Mouse (Mus musculus) hindbrain, embryonic 15.5 days (tissue): ENCODE measurements around the gene Inpp4b. TPM values are rescaled to one million over a fixed set of nuclear protein-coding genes. Genes with fewer than 3 reads are reported as not detected.
A peak's percentile ranks its signal among the peaks of the same experiment; 100 is the strongest.

Experiments
- ATAC-seq: fragments of 200-750 bp; cut with Nextera tagmentation; 2 replicates; pipeline ENCODE4 v1.8.0; 2017; ENCODE audit warnings: low read depth, moderate number of reproducible peaks, moderate TSS enrichment; ENCODE audit not compliant: low FRiP score
- H3K27ac ChIP-seq: fragments of 300-500 bp; sonication (generic); replicated peaks from 2 replicates; pipeline ENCODE4 v1.5.1; 2015; ENCODE audit warnings: mild to moderate bottlenecking, inconsistent platforms
- H3K27me3 ChIP-seq: fragments of 300-500 bp; sonication (generic); 2 replicates; pipeline ENCODE4 v1.6.1; 2015; ENCODE audit warnings: control low read depth, inconsistent platforms
- H3K36me3 ChIP-seq: fragments of 300-500 bp; sonication (generic); 2 replicates; pipeline ENCODE4 v1.6.1; 2015; ENCODE audit warnings: control low read depth, inconsistent platforms
- H3K4me1 ChIP-seq: fragments of 300-500 bp; sonication (generic); replicated peaks from 2 replicates; pipeline ENCODE4 v1.6.1; 2015; ENCODE audit warnings: control low read depth, inconsistent platforms
- H3K4me2 ChIP-seq: fragments of 300-500 bp; sonication (generic); 2 replicates; pipeline ENCODE4 v1.6.1; 2015; ENCODE audit warnings: moderate library complexity, mild to moderate bottlenecking, inconsistent platforms
- H3K4me3 ChIP-seq: fragments of 300-500 bp; sonication (generic); 2 replicates; pipeline ENCODE4 v1.5.1; 2015; ENCODE audit warnings: mild to moderate bottlenecking, inconsistent platforms
- H3K9ac ChIP-seq: fragments of 300-500 bp; sonication (generic); 2 replicates; pipeline ENCODE4 v1.6.1; 2015; ENCODE audit warnings: inconsistent platforms
- H3K9me3 ChIP-seq: fragments of 300-500 bp; sonication (generic); 2 replicates; pipeline ENCODE4 v1.6.1; 2016; ENCODE audit warnings: control low read depth, inconsistent platforms
- WGBS: fragments of 180-500 bp; shearing (Covaris S2); methylation state at CpG from one replicate; pipeline ENCODE4 v1.1.7; 2015; 5-methylcytosine and 5-hydroxymethylcytosine counted together
- polyA plus RNA-seq: library from polyadenylated mRNA; unstranded; fragments of >200 nt; fragmentation: Nextera tagmentation; extraction: Ambion mirVana; gene quantifications from 2 replicates; pipeline ENCODE4 v1.2.1, GENCODE M21; 2015

Gene Inpp4b
- polyA plus RNA-seq, 1 experiment from 2014 or later = 9.0 TPM

DNA sequence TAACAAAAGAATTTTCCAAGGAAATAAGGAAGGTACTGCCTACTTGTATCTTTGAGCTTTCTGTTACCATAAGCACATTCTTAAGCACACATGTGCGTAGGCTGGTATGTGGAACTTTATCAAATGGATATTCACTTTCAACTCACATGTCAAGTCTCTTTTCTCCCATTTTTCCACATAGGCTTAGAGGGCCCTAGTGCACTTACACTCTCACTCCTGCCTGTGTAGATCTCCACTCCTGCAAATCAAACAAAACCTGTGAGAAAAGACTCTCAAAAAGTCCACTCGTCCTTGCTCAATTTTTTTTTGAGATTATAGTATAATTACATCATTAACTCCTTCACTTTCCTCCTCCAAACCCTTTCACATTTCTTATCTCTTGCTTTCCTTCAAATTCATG, 522.0 kb downstream of the Inpp4b start:
- Histone ChIP-seq H3K9me3 (no peaks in the 10 kb centered on the region), H3K9ac (no peak overlapping the region), H3K36me3 (no peaks in the 10 kb centered on the region), H3K4me3 (no peak overlapping the region), H3K4me2 (no peak overlapping the region), H3K27ac (no peak overlapping the region), H3K27me3 (no peaks in the 10 kb centered on the region), H3K4me1 (no peaks in the 10 kb centered on the region)
- WGBS = 89% methylated on average over 2 of the region's 2 CpGs
- no peak for ATAC-seq

DNA sequence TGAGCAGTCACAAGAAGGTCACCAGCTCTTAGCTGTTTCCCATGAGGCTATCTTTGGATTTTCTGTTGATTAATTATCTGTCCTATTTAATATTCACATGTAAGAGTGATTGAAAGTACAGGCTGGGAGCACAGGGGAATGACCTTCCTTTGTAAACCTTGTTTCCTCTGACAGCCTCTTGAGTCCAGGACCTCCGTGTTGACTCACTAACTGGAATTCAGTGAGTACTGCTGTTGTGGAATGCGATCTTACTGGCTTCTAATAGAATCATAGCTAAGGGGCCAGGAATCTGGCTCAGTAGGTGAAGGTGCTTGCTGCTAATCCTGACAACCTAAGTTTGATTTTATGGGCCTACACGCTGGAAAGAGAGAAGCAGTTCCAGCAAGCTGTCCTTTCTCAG, 523.3 kb downstream of the Inpp4b start:
- Histone ChIP-seq H3K4me1 (no peaks in the 10 kb centered on the region), H3K9me3 (no peaks in the 10 kb centered on the region), H3K36me3 (no peaks in the 10 kb centered on the region), H3K27me3 (no peaks in the 10 kb centered on the region), H3K27ac (no peak overlapping the region), H3K4me3 (no peak overlapping the region), H3K4me2 (no peak overlapping the region), H3K9ac (no peak overlapping the region)
- no peak for ATAC-seq
- 73% methylated on average over 3 of the region's 3 CpGs for WGBS

DNA sequence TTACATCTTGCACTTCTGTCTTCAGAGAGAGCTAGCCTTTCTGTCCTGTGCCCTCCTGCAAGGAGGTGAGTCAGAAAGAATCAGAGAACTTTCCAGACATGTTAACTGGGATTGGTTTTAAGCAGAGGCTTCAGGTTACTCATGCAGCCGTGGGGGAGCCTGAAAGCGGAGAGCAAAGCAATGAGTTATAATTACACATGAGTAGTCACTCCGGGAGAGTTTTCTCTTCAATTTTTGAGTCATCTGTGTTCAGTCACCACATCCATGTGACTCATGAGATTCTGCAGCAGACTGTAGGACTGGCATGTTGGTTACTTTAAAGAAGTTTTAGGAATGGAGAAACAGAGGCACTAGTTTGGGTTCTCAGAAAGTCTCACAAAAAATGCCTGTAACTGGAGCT, 524.7 kb downstream of the Inpp4b start:
- ATAC-seq = no peak
- H3K9me3 ChIP-seq = no peaks in the 10 kb centered on the region
- H3K27me3 ChIP-seq = no peaks in the 10 kb centered on the region
- 79% methylated on average over 3 of the region's 3 CpGs for WGBS
- no peak overlapping the region for H3K4me2 ChIP-seq
- no peaks in the 10 kb centered on the region for H3K36me3 ChIP-seq
- no peak overlapping the region for H3K4me3 ChIP-seq
- H3K27ac ChIP-seq = no peak overlapping the region
- H3K4me1 ChIP-seq = no peaks in the 10 kb centered on the region
- H3K9ac ChIP-seq = no peak overlapping the region

DNA sequence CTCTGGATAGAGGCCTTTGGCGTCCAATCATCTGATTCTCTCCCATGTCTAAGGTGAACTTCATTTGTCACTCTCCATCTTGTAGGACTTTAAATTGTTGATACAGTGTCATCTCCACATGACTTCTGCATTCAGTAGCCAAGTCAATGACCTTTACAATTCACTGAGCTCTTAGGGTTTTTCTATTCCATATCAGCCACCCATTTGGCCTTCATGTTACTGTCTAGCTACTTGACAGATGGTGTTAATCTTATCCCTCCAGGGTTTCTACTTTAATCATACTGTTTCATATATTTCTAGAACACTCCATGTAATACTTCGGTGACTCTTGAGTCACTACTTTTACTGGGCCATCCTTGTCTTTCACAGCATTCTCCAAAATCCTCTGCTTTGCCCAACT, 528.1 kb downstream of the Inpp4b start:
- Histone ChIP-seq H3K9ac (no peak overlapping the region), H3K4me3 (no peak overlapping the region), H3K4me2 (no peak overlapping the region), H3K27me3 (no peaks in the 10 kb centered on the region), H3K9me3 (no peaks in the 10 kb centered on the region), H3K4me1 (no peaks in the 10 kb centered on the region), H3K27ac (no peak overlapping the region), H3K36me3 (no peaks in the 10 kb centered on the region)
- WGBS = 83% methylated on average over 2 of the region's 2 CpGs
- no peak for ATAC-seq

DNA sequence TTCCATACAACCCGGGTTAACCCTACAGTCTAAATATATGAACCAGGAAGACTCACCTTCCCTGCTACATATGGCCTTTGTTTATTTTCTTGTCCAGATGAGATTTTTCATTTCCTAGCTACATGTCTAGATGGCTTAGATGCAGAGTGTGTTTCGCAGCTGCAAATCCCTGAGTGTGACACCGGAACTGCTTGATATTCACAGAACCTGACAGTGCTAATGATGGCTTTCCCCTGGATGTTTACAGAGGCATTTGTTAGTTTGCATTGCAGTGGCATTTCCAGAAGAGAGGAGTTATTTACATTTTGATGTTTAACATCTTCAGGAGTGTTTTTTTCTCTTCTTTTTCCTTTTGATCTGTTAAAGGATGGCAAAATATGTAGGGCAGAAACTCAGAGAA, 537.7 kb downstream of the Inpp4b start:
- no peak overlapping the region for H3K27ac ChIP-seq
- no peak overlapping the region for H3K9ac ChIP-seq
- H3K36me3 ChIP-seq = no peaks in the 10 kb centered on the region
- H3K27me3 ChIP-seq = no peaks in the 10 kb centered on the region
- H3K4me1 ChIP-seq = no peaks in the 10 kb centered on the region
- no peak overlapping the region for H3K4me3 ChIP-seq
- 68% methylated on average over 3 of the region's 3 CpGs for WGBS
- H3K4me2 ChIP-seq = no peak overlapping the region
- H3K9me3 ChIP-seq = no peaks in the 10 kb centered on the region
- no peak for ATAC-seq

GRCm38 (mm10) chr8:81884195-81884594, 541.8 kb downstream of the Inpp4b start:
- Histone ChIP-seq H3K4me2 (no peak overlapping the region), H3K27me3 (no peaks in the 10 kb centered on the region)

GRCm38 (mm10) chr8:81888843-81889242, 546.5 kb downstream of the Inpp4b start:
- no peak for ATAC-seq
- no peak overlapping the region for H3K4me3 ChIP-seq
- no peak overlapping the region for H3K4me2 ChIP-seq
- no peaks in the 10 kb centered on the region for H3K36me3 ChIP-seq
- H3K9ac ChIP-seq = no peak overlapping the region
- no peaks in the 10 kb centered on the region for H3K9me3 ChIP-seq
- H3K27me3 ChIP-seq = no peaks in the 10 kb centered on the region
- H3K27ac ChIP-seq = no peak overlapping the region
- H3K4me1 ChIP-seq = no peaks in the 10 kb centered on the region

More at GRCm38 (mm10) chr8:81884195-81884594, 541.8 kb downstream of the Inpp4b start:
- WGBS = 67% methylated on average over 5 of the region's 5 CpGs
- Histone ChIP-seq H3K4me1 (no peaks in the 10 kb centered on the region), H3K9me3 (no peaks in the 10 kb centered on the region), H3K27ac (no peak overlapping the region), H3K36me3 (no peaks in the 10 kb centered on the region), H3K9ac (no peak overlapping the region), H3K4me3 (no peak overlapping the region)
- ATAC-seq = 0 out of 2 replicates have a peak, but pooled peaks have one; percentile 48

DNA sequence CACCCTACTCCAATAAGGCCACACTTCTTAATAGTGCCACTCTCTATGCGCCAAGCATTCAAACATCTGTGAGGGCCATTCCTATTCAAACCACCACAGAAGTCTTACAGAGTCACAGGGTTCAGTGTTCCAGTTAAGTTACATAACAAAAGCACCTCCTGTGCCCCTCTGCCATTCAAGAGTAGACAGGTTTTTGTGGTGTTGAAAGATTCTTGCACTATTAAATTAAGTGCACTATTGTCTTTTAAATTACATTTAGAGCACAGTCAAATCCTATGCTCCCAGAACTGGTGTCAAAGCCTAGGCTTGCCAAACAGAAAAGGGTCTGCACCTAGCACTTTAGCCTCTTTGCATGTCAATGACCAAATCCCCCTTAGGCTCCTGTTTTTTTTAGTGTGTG, 550.9 kb downstream of the Inpp4b start:
- ATAC-seq = no peak
- H3K4me3 ChIP-seq = no peak overlapping the region
- H3K9me3 ChIP-seq = no peaks in the 10 kb centered on the region
- no peaks in the 10 kb centered on the region for H3K27me3 ChIP-seq
- H3K36me3 ChIP-seq = no peaks in the 10 kb centered on the region
- no peak overlapping the region for H3K9ac ChIP-seq
- WGBS = 72% methylated on average over 1 of the region's 1 CpGs
- H3K4me2 ChIP-seq = no peak overlapping the region
- H3K27ac ChIP-seq = no peak overlapping the region
- H3K4me1 ChIP-seq = no peaks in the 10 kb centered on the region

DNA sequence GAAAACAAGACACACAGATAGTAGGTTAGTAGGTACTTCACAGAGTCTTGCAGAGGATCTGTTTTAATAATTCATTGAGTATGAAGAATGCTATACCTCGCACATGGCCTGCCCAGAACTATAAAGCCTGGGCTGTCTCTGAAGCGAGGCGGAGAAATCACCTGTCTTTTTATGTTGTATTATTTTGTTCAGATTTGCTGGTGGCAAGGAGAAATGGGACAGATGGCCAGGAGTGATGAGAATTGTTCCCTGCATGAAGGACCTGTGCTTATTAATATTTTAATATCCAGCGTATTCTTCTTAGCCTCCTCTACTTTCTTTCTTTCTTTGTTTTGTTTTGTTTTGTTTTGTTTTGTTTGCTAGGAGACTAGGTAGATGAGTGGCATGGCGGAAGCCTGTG, 604.5 kb downstream of the Inpp4b start:
- no peak for ATAC-seq
- WGBS = 94% methylated on average over 5 of the region's 5 CpGs
- H3K4me3 ChIP-seq = no peak overlapping the region

GRCm38 (mm10) chr8:81953101-81953500, 610.7 kb downstream of the Inpp4b start:
- no peak for ATAC-seq
- Histone ChIP-seq H3K9ac (no peak overlapping the region), H3K27me3 (no peaks in the 10 kb centered on the region), H3K9me3 (no peaks in the 10 kb centered on the region), H3K4me1 (no peaks in the 10 kb centered on the region), H3K4me2 (no peak overlapping the region), H3K4me3 (no peak overlapping the region), H3K36me3 (no peaks in the 10 kb centered on the region), H3K27ac (no peak overlapping the region)
- WGBS = 89% methylated on average over 2 of the region's 2 CpGs

More for the DNA sequence above, 604.5 kb downstream of the Inpp4b start:
- Histone ChIP-seq H3K4me2 (no peak overlapping the region), H3K9ac (no peak overlapping the region), H3K27me3 (no peaks in the 10 kb centered on the region), H3K36me3 (no peaks in the 10 kb centered on the region), H3K9me3 (no peaks in the 10 kb centered on the region), H3K4me1 (no peaks in the 10 kb centered on the region), H3K27ac (no peak overlapping the region)

GRCm38 (mm10) chr8:81985128-81985665, 642.8 kb downstream of the Inpp4b start:
- H3K9me3 ChIP-seq = no peaks in the 10 kb centered on the region
- 79% methylated on average over 8 of the region's 8 CpGs for WGBS
- no peaks in the 10 kb centered on the region for H3K36me3 ChIP-seq
- no peak overlapping the region for H3K4me2 ChIP-seq
- H3K4me1 ChIP-seq = no peaks in the 10 kb centered on the region
- no peak overlapping the region for H3K9ac ChIP-seq
- no peak for ATAC-seq
- no peak overlapping the region for H3K27ac ChIP-seq
- no peaks in the 10 kb centered on the region for H3K27me3 ChIP-seq
- H3K4me3 ChIP-seq = no peak overlapping the region

- Histone ChIP-seq H3K4me3 (no peak overlapping the region), H3K9ac (no peak overlapping the region), H3K27ac (no peak overlapping the region), H3K36me3 (no peaks in the 10 kb centered on the region), H3K4me1 (no peaks in the 10 kb centered on the region), H3K9me3 (no peaks in the 10 kb centered on the region), H3K27me3 (no peaks in the 10 kb centered on the region), H3K4me2 (no peak overlapping the region)
- 98% methylated on average over 3 of the region's 3 CpGs for WGBS
- ATAC-seq = no peak
These were observed 650.6 kb downstream of the Inpp4b start for GRCm38 (mm10) chr8:81992966-81993365.

GRCm38 (mm10) chr8:81996239-81996638, 653.9 kb downstream of the Inpp4b start:
- H3K4me2 ChIP-seq = no peak overlapping the region
- no peaks in the 10 kb centered on the region for H3K36me3 ChIP-seq
- no peak overlapping the region for H3K4me3 ChIP-seq
- no peaks in the 10 kb centered on the region for H3K9me3 ChIP-seq
- 85% methylated on average over 3 of the region's 3 CpGs for WGBS
- no peaks in the 10 kb centered on the region for H3K4me1 ChIP-seq
- no peak overlapping the region for H3K27ac ChIP-seq
- no peak for ATAC-seq
- no peak overlapping the region for H3K9ac ChIP-seq
- no peaks in the 10 kb centered on the region for H3K27me3 ChIP-seq
